Mouse (Mus musculus) cerebellum, postnatal 25 days (tissue): ENCODE results near the gene 4933428G20Rik.

ENCODE experiments used
- DNase-seq, 2 experiments: peaks; one replicate each; pipeline ENCODE4 v3.0.0; 2021; ENCODE audit warnings: mixed read lengths in 2 of 2

4933428G20Rik gene

DNA sequence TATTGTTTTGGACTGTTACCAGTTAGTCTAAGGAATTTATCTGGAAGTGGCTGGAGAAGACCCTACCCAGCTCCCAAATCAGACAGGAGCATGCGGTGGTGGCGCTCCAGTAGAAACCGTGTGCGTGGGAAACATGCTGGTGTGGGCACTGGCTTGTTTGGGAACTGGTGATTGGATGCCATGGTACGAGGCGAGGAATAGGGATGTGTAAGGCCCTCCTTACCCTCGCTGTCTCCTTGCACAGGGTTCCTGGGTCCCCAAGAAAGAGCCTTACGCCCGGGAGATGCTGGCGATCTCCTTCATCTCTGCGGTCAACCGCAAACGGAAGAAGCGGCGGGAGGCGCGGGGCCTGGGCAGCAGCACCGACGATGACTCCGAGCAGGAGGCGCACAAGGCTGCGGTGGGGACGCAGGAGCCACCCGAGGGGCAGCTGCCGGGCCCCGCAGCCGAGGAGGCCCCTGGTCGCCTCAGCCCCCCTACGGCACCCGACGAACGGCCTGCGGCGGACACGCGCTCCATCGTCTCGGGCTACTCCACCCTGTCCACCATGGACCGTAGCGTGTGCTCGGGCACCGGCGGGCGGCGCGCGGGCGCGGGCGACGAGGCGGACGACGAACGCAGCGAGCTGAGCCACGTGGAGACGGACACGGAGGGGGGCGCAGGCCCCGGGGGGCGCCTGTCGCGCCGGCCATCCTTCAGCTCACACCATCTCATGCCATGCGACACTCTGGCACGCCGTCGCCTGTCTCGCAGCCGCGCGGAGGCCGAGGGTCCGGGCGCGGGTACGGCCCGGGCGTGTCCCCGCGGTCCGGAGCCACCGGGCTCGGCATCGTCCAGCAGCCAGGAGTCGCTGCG lies at the start of gene 4933428G20Rik:
4933428G20Rik (minus strand) TSS at position 476 of the 855 bp plus-strand sequence.
- DNase-seq = peak; percentile 40 to 47

DNA sequence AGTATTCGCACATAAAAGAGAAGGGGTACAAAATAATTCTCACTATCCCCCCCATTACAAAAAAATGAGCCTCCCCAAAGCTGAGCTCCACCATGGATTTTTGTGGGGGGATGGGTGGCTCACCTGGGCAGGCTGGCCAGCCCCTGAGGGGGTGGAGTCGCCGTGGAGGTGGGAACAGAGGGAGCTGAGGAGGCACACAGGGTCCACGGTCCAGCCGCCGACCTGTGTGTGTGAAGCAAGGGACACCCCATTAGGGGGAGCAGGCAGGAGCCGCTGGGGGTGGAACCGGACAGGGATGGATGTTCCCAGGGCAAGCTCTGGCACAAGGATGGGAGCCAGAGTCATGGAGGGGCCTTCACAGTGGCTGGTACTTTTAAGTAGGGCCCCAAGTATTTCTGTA lies 48.6 kb upstream of the 4933428G20Rik start:
- DNase-seq = peak; percentile 30 to 50

DNA sequence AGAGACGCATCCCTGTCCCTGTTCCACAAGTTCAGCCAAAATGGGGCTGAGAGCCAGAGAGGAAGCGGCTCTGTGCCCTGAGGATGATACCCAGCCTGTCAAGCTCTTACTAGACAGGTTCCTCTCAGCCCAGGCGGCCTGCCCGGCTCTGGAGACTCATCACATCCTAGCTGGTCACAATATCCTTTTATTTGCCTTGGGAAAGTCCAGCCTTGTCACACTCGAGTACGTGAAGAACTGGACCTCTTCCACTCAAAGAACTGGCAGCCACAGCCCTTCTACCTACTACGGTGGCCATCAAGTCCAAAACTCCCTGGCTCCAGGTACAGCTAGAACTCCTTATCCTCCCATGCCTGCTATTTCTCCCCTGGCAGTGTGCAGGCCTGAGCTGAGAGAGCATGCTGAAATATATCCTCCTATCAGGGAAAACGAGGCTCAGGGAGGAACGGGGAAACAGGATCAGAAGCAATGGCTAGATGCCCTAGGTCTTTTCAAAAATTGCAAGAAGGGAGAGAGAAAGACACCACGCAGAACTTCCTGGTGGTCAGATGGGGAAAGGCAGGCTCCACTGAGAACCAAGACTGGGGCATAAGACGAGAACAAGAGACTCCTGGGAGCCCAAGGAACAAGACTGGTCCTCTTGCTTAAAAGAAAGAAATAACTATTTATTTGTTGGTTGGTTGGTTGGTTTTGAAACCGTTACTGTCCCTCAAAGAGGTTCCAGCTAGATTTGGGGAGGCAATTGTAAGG lies 48.0 kb upstream of the 4933428G20Rik start:
- DNase-seq = peak; percentile 65 to 66

- peak; percentile 79 to 87 for DNase-seq
Observed at GRCm38 (mm10) chr11:97546804-97547411, 46.8 kb upstream of the 4933428G20Rik start.

DNA sequence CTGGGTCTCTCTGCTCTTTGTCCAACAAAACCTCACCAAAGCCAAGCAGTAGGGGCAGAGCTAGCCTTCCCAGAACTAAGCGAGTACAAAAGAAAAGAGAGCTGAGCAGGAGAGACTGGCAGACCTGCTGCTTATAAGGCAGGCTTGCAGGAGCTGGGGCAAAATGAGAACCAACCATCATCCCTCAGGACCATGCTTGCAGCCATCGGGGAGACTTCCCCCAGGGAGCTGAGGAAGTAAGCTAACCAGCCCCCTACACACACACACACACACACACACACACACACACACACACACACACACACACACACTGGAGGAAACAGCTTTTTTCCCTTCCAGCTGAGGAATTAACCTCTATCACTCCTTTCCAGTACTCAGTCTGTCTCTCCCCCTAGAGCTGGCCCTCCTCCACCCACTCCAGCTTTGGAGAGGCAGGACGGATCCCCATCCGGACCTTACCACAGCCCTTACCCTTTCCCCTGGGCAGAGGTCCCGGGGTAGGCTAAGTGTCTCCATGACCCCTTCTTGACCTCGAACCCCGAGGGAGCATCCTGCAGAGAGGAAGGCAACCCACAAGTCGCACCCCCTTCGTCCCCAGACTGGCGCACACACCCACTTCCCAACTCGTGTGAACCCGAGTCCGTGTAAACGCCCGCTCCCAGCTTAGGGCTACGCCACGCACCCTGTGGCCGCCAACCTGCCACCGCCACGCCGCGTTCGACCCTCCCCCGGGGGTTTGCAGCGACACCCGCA lies 45.8 kb upstream of the 4933428G20Rik start:
- peak; percentile 60 to 64 for DNase-seq

GRCm38 (mm10) chr11:97543883-97544282 lies 43.7 kb upstream of the 4933428G20Rik start:
- DNase-seq = no peak

- DNase-seq = peak; percentile 99 to 100
Observed at GRCm38 (mm10) chr11:97543181-97543733, 43.1 kb upstream of the 4933428G20Rik start.

DNA sequence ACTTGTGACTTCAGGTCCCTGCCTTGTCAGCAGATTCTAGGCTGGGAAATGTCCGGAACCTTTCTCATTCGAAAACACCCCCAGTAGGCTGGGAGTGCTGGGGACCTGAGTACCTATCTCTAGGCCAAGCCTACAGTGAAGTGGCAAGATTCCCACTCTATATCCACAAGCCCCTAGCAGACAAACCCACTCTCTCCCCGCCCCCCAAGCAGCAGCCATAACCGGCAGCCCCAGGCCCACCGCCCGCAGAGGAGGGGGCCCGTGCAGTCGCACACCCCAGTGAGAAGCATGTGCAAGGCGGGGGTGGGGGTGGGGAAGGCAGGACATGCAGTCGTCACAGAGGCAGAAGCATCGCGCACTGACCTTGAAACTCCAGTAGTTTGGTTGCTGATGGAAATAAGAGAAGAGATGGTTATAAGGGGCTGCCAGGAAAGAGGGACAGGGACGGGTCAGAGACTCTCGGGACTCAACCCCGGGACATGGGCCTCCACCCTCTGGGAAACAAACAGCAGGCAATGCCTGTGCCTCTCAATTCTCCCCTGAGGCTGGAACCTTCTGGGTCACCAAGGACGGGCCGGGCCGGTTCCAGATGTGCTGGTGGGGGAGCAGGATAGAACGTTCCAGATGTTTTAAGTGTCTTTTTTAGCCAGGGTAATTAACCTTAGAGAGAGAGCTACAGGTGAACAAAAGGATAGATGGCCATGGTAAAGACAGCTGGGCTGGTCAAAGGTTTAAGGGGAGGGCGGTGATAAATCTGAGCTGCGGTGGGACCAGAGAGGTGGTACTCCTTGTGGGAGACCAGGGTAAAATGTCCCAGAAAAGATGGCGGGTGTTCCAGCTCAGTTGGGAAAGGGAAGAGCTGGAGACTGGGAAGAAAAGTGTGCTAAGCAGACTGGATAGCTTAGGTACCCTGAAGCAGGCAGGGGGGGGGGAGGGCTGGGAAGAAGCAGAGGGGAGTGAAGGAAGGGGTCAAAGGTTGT lies 42.3 kb upstream of the 4933428G20Rik start:
- peak; percentile 51 to 52 for DNase-seq

DNA sequence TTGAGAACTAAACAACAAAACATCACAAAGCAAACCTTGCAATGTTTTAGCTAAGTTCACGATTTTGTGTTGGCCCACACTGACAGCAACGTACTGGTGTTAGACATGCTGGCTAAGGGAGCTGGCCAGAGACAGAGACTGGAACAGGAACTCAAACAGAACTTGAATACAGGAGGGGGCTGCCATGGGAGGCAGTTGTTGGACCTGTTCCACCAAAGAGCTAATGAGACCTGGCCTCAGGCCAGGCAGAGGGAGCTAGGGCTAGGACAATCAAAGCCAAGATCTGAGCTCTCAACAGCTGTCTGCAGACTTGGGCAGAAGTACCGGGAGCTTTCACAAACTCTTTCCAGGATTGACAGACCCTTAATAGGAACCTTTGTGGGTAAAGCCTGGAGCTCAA lies 40.5 kb upstream of the 4933428G20Rik start:
- peak; percentile 51 to 68 for DNase-seq

DNA sequence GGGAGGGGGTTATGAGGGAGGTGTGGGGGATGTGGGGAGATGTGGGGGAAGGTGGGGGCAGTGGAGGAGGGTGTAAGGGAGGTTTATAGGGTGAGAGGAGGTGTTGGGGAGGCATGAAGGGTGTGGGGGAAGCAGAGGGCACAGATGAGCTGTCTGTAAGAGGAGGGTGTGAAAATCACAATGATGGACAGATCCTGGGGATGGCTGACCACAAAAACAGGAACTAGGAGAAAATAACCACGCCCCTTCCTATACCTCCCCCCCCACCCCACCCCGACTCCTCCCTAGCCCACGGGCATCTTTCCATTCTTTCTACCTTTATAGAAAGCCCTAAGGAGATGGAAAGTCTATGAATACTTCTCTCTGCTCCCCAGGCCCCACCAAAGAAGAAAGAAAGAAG lies 40.0 kb upstream of the 4933428G20Rik start:
- no peak for DNase-seq

DNA sequence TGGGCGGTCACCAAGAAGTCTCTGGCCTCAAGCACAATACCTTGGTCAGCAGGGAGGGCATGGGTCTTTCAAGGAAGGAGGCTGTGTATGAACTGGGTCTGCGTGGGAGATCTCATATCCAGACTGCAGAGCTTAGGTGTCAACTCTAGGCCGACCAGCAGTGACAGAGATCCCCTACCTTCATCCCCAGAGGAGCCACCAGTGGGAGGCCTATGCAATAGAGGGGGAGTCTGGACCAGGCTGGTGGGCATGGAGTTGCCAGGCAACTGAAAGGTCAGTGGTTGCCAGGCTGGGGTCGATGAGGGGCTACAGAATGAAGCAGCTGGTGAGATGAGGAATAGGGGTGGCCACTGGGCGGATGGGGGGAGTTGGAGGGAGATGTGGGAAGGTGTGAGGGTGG lies 39.5 kb upstream of the 4933428G20Rik start:
- peak in 1 of 2 experiments; percentile 37 for DNase-seq

DNA sequence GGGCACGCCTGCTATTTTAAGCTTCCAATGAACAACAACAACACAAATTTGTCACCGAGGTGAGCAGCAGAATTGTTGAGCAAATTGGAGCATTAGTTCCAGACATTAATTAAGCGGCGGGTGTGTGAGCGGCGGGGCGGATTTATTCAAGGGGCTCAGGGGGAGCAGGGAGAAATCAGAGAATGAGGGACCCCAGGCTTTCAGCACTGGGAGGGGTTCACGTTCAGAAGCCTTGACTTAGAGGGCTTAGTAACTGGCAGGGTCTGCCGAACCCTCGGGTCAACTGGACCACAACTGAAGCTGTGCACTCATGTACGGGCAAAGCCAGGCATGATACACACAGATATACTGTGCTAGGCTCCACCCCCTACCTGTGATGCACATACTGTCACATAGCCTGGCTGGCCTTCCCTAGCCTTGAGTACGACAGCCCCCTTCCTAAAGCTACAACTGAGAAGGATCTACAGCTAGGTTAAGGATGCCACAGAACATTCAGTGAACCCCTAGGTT lies 37.5 kb upstream of the 4933428G20Rik start:
- DNase-seq = peak; percentile 60 to 71

- peak; percentile 92 to 94 for DNase-seq
Observed at GRCm38 (mm10) chr11:97536835-97537579, 36.9 kb upstream of the 4933428G20Rik start.

- DNase-seq = peak; percentile 71 to 72
Observed at GRCm38 (mm10) chr11:97536083-97536747, 36.1 kb upstream of the 4933428G20Rik start.

GRCm38 (mm10) chr11:97535660-97536059 lies 35.5 kb upstream of the 4933428G20Rik start:
- peak in 1 of 2 experiments; percentile 53 for DNase-seq

DNA sequence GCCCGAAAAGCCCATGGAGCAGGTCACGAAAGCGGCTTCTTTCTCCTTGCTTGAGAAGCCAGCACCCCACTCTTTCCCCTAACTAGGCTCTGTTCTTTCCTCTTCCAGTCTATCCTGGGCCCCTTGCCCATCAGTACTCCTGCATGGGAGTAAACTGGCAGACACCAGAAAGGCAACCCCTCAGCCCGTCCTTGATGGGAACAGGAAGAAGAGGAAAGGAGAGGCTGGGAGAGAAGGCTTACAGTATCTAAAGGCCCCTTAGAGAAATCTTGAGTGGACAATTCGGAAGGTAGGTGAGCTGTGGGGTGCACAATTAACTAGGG lies 35.1 kb upstream of the 4933428G20Rik start:
- no peak for DNase-seq

DNA sequence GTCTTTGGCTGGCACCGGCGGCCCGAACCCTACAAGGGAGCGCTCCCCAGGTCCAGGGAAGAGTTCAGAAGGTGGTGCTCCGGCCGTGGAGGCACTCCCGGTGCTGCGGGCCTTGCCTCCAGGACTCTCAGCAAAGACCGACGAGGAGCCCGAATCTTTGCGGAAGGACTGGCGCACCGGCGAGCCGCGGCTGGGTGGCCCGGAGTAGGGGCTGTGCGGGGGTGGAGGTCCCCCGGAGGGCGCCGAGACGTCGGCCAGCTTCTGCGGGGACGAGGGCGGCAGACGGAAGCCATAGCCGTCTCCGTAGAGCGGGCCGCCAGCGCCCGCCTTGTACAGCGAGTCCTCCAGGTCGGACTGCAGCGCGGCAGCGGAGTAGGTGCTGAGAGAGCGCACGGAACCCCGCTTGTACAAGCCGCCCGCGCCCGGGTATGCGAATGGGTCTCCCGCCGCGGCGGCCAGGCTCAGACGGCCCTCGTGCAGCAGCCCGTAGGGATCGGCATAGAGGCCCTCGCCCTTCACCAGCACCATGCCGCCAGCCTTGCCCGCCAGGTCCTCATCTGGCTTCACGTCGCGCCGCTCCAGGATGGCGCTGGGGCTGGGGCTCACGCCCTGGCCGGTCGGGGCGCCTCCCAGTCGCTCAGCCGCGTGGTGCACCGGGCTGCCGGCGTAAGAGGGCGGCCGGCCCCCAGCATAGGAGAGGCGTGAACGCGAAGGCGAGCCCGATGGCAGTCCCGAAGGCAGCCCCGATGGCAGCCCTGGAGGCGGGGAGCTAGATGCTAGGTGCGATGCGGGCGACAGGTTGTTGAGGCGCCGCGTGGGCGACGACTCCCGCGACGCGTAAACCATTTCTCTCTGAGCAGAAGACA lies 34.5 kb upstream of the 4933428G20Rik start:
- DNase-seq = peak; percentile 75 to 80

- peak in 1 of 2 experiments; percentile 39 for DNase-seq
Observed at GRCm38 (mm10) chr11:97533653-97534052, 33.5 kb upstream of the 4933428G20Rik start.
